Mouse (Mus musculus): Measurements from ENCODE around the gene Castor1. TPM values are rescaled to one million over a fixed set of nuclear protein-coding genes. Genes with fewer than 3 reads are reported as not detected.

Castor1 gene
- polyA plus RNA-seq, 1 experiment from 2014 or later: 15.2 TPM

GRCm38 (mm10) chr11:4223393-4224188, 5.6 kb downstream of the Castor1 start:
- Histone ChIP-seq H3K4me2 (no peak overlapping the region), H3K27me3 (no peaks in the 10 kb centered on the region), H3K9me3 (no peaks in the 10 kb centered on the region), H3K27ac (no peak overlapping the region), H3K4me1 (peaks cover 19% of the 10 kb centered on the region), H3K36me3 (no peaks in the 10 kb centered on the region), H3K9ac (no peak overlapping the region), H3K4me3 (no peak overlapping the region)
- 25% methylated on average over 7 of the region's 7 CpGs for WGBS
- no peak for ATAC-seq (ENCODE audit: insufficient number of reproducible peaks, low FRiP score, low TSS enrichment, low read depth)

- H3K4me2 ChIP-seq: no peak overlapping the region
- H3K27ac ChIP-seq: no peak overlapping the region
- 43% methylated on average over 2 of the region's 2 CpGs for WGBS
Observed at GRCm38 (mm10) chr11:4224223-4224622, 6.2 kb downstream of the Castor1 start.

GRCm38 (mm10) chr11:4226569-4227325, 8.7 kb downstream of the Castor1 start:
- no peak overlapping the region for H3K4me3 ChIP-seq
- no peak overlapping the region for H3K4me2 ChIP-seq
- no peak for ATAC-seq (ENCODE audit: insufficient number of reproducible peaks, low FRiP score, low TSS enrichment, low read depth)
- peaks cover 11% of the 10 kb centered on the region; the same call in 1 of the 2 replicates for H3K4me1 ChIP-seq
- H3K27me3 ChIP-seq: no peaks in the 10 kb centered on the region
- no peak overlapping the region for H3K9ac ChIP-seq
- H3K9me3 ChIP-seq: no peaks in the 10 kb centered on the region
- H3K27ac ChIP-seq: no peak overlapping the region
- 76% methylated on average over 5 of the region's 5 CpGs for WGBS
- no peaks in the 10 kb centered on the region for H3K36me3 ChIP-seq

More at GRCm38 (mm10) chr11:4224223-4224622, 6.2 kb downstream of the Castor1 start:
- no peak overlapping the region for H3K4me3 ChIP-seq
- ATAC-seq (ENCODE audit: insufficient number of reproducible peaks, low FRiP score, low TSS enrichment, low read depth): no peak
- no peaks in the 10 kb centered on the region for H3K36me3 ChIP-seq
- H3K9ac ChIP-seq: no peak overlapping the region
- H3K4me1 ChIP-seq: peaks cover 17% of the 10 kb centered on the region
- H3K27me3 ChIP-seq: no peaks in the 10 kb centered on the region
- H3K9me3 ChIP-seq: no peaks in the 10 kb centered on the region

- Histone ChIP-seq H3K4me2 (no peak overlapping the region), H3K9me3 (no peaks in the 10 kb centered on the region), H3K27me3 (no peaks in the 10 kb centered on the region), H3K36me3 (no peaks in the 10 kb centered on the region), H3K9ac (no peak overlapping the region), H3K4me3 (no peak overlapping the region), H3K27ac (no peak overlapping the region), H3K4me1 (peaks cover 10% of the 10 kb centered on the region; the same call in 1 of the 2 replicates)
- WGBS: 31% methylated on average over 8 of the region's 8 CpGs
- ATAC-seq (ENCODE audit: insufficient number of reproducible peaks, low FRiP score, low TSS enrichment, low read depth): no peak
Observed at GRCm38 (mm10) chr11:4228463-4228862, 10.4 kb downstream of the Castor1 start.

- Histone ChIP-seq H3K9me3 (no peaks in the 10 kb centered on the region), H3K9ac (no peak overlapping the region), H3K4me2 (no peak overlapping the region), H3K27ac (no peak overlapping the region), H3K4me3 (no peak overlapping the region), H3K36me3 (no peaks in the 10 kb centered on the region), H3K4me1 (peaks cover 7% of the 10 kb centered on the region; the same call in 1 of the 2 replicates), H3K27me3 (no peaks in the 10 kb centered on the region)
- no peak for ATAC-seq (ENCODE audit: insufficient number of reproducible peaks, low FRiP score, low TSS enrichment, low read depth)
- WGBS: 67% methylated on average over 4 of the region's 4 CpGs
Observed at GRCm38 (mm10) chr11:4229841-4230240, 11.8 kb downstream of the Castor1 start.

- Histone ChIP-seq H3K9ac (no peak overlapping the region), H3K9me3 (no peaks in the 10 kb centered on the region), H3K36me3 (no peaks in the 10 kb centered on the region), H3K4me2 (no peak overlapping the region), H3K4me3 (no peak overlapping the region), H3K27me3 (no peaks in the 10 kb centered on the region), H3K4me1 (peaks cover 7% of the 10 kb centered on the region; the same call in 1 of the 2 replicates), H3K27ac (no peak overlapping the region)
- ATAC-seq (ENCODE audit: insufficient number of reproducible peaks, low FRiP score, low TSS enrichment, low read depth): no peak
- WGBS: 85% methylated on average over 2 of the region's 2 CpGs
Observed at GRCm38 (mm10) chr11:4231435-4231834, 13.4 kb downstream of the Castor1 start.

- H3K27me3 ChIP-seq: no peaks in the 10 kb centered on the region
- no peak overlapping the region for H3K4me2 ChIP-seq
- no peak for ATAC-seq (ENCODE audit: insufficient number of reproducible peaks, low FRiP score, low TSS enrichment, low read depth)
- H3K36me3 ChIP-seq: no peaks in the 10 kb centered on the region
- H3K9ac ChIP-seq: no peak overlapping the region
- no peak overlapping the region for H3K27ac ChIP-seq
- no peak overlapping the region for H3K4me3 ChIP-seq
- no peaks in the 10 kb centered on the region for H3K9me3 ChIP-seq
- 70% methylated on average over 12 of the region's 12 CpGs for WGBS
- H3K4me1 ChIP-seq: peaks cover 7% of the 10 kb centered on the region; the same call in 1 of the 2 replicates
Observed at GRCm38 (mm10) chr11:4232644-4233043, 14.6 kb downstream of the Castor1 start.

- ATAC-seq (ENCODE audit: insufficient number of reproducible peaks, low FRiP score, low TSS enrichment, low read depth): no peak
Observed at GRCm38 (mm10) chr11:4235052-4235655, 17.1 kb downstream of the Castor1 start.

GRCm38 (mm10) chr11:4235665-4236545, 17.9 kb downstream of the Castor1 start, which contains the start of gene Osm:
TSS of gene Osm (plus strand) at chr11:4236420.
- no peaks in the 10 kb centered on the region for H3K36me3 ChIP-seq
- WGBS: 70% methylated on average over 16 of the region's 16 CpGs

More at GRCm38 (mm10) chr11:4235052-4235655, 17.1 kb downstream of the Castor1 start:
- Histone ChIP-seq H3K27ac (no peak overlapping the region), H3K4me2 (no peak overlapping the region), H3K4me1 (no peaks in the 10 kb centered on the region; the same call in 1 of the 2 replicates), H3K9ac (no peak overlapping the region), H3K27me3 (no peaks in the 10 kb centered on the region), H3K9me3 (no peaks in the 10 kb centered on the region), H3K36me3 (no peaks in the 10 kb centered on the region), H3K4me3 (no peak overlapping the region)
- 85% methylated on average over 6 of the region's 6 CpGs for WGBS

GRCm38 (mm10) chr11:4236546-4237067, 18.6 kb downstream of the Castor1 start:
- H3K27ac ChIP-seq: no peak overlapping the region
- 87% methylated on average over 21 of the region's 21 CpGs for WGBS

More at GRCm38 (mm10) chr11:4235665-4236545, 17.9 kb downstream of the Castor1 start, which contains the start of gene Osm:
- no peak within 1 kb of the TSS for H3K27ac ChIP-seq
- H3K4me2 ChIP-seq: no peak within 1 kb of the TSS
- H3K9me3 ChIP-seq: no peaks in the 10 kb centered on the region
- no peak within 1 kb of the TSS for H3K4me3 ChIP-seq
- no peaks in the 10 kb centered on the region; the same call in 1 of the 2 replicates for H3K4me1 ChIP-seq
- no peaks in the 10 kb centered on the region for H3K27me3 ChIP-seq
- ATAC-seq (ENCODE audit: insufficient number of reproducible peaks, low FRiP score, low TSS enrichment, low read depth): no peak
- no peak within 1 kb of the TSS for H3K9ac ChIP-seq

More at GRCm38 (mm10) chr11:4236546-4237067, 18.6 kb downstream of the Castor1 start:
- no peak overlapping the region for H3K4me3 ChIP-seq
- H3K4me1 ChIP-seq: no peaks in the 10 kb centered on the region; the same call in 1 of the 2 replicates
- H3K9me3 ChIP-seq: no peaks in the 10 kb centered on the region
- H3K36me3 ChIP-seq: no peaks in the 10 kb centered on the region
- no peaks in the 10 kb centered on the region for H3K27me3 ChIP-seq
- no peak overlapping the region for H3K9ac ChIP-seq
- ATAC-seq (ENCODE audit: insufficient number of reproducible peaks, low FRiP score, low TSS enrichment, low read depth): no peak
- no peak overlapping the region for H3K4me2 ChIP-seq

Measured in limb, embryonic 15.5 days (tissue).